Mouse (Mus musculus) embryonic facial prominence, embryonic 10.5 days (tissue): Measurements from ENCODE around the gene Fbxl5. TPM values are rescaled to one million over a fixed set of nuclear protein-coding genes. Genes with fewer than 3 reads are reported as not detected.
A peak's percentile ranks its signal among the peaks of the same experiment; 100 is the strongest.

Experiments
- DNase-seq: peaks from one replicate; pipeline ENCODE4 v3.0.0-alpha.2; 2017; ENCODE audit warnings: low spot score
- H3K27ac ChIP-seq: fragments of 300-500 bp; sonication (generic); replicated peaks from 2 replicates; pipeline ENCODE4 v1.5.1; 2016; ENCODE audit warnings: mild to moderate bottlenecking
- H3K27me3 ChIP-seq: fragments of 300-500 bp; sonication (generic); replicated peaks from 2 replicates; pipeline ENCODE4 v1.6.1; 2016; ENCODE audit warnings: low read depth, mild to moderate bottlenecking; ENCODE audit not compliant: poor library complexity, severe bottlenecking
- H3K36me3 ChIP-seq: fragments of 300-500 bp; sonication (generic); replicated peaks from 2 replicates; pipeline ENCODE4 v1.6.1; 2016; ENCODE audit warnings: mild to moderate bottlenecking, moderate library complexity
- H3K4me1 ChIP-seq: fragments of 300-500 bp; sonication (generic); 2 replicates; pipeline ENCODE4 v1.6.1; 2016
- H3K4me3 ChIP-seq: fragments of 300-500 bp; sonication (generic); 2 replicates; pipeline ENCODE4 v1.5.1; 2016; ENCODE audit warnings: mild to moderate bottlenecking, moderate library complexity
- H3K9me3 ChIP-seq: fragments of 300-500 bp; sonication (generic); 2 replicates; pipeline ENCODE4 v1.6.1; 2016; ENCODE audit warnings: mild to moderate bottlenecking
- WGBS: fragments of 180-500 bp; shearing (Covaris S2); methylation state at CpG from one replicate; pipeline ENCODE4 v1.1.7; 2016; 5-methylcytosine and 5-hydroxymethylcytosine counted together
- polyA plus RNA-seq: library from polyadenylated mRNA; unstranded; fragments of >200 nt; fragmentation: Nextera tagmentation; extraction: Ambion mirVana; gene quantifications from 2 replicates; pipeline ENCODE4 v1.2.1, GENCODE M21; 2016

The Fbxl5 gene
- polyA plus RNA-seq, 1 experiment from 2014 or later: 52.3 TPM

- H3K27ac ChIP-seq: no peak overlapping the region
- H3K9me3 ChIP-seq: 0 out of 2 replicates have a peak, but pooled peaks cover 4% of the 10 kb centered on the region
- H3K4me1 ChIP-seq: peaks cover 12% of the 10 kb centered on the region
- no peaks in the 10 kb centered on the region for H3K27me3 ChIP-seq
- DNase-seq: no peak
- no peaks in the 10 kb centered on the region for H3K36me3 ChIP-seq
- H3K4me3 ChIP-seq: no peak overlapping the region
Observed at GRCm38 (mm10) chr5:43847555-43847954, 26.1 kb upstream of the Fbxl5 start.

- DNase-seq: no peak
- Histone ChIP-seq H3K4me1 (peaks cover 12% of the 10 kb centered on the region), H3K4me3 (no peak overlapping the region), H3K27me3 (no peaks in the 10 kb centered on the region), H3K27ac (no peak overlapping the region), H3K36me3 (no peaks in the 10 kb centered on the region), H3K9me3 (0 out of 2 replicates have a peak, but pooled peaks cover 4% of the 10 kb centered on the region)
- WGBS: 22% methylated on average over 2 of the region's 2 CpGs
Observed at GRCm38 (mm10) chr5:43846227-43846626, 24.8 kb upstream of the Fbxl5 start.

GRCm38 (mm10) chr5:43845646-43846045 is 24.2 kb upstream of the Fbxl5 start:
- WGBS: 66% methylated on average over 1 of the region's 1 CpGs
- no peak overlapping the region for H3K4me3 ChIP-seq

GRCm38 (mm10) chr5:43845083-43845482 is 23.6 kb upstream of the Fbxl5 start:
- no peaks in the 10 kb centered on the region for H3K36me3 ChIP-seq
- WGBS: 82% methylated on average over 5 of the region's 5 CpGs
- DNase-seq: no peak
- peaks cover 12% of the 10 kb centered on the region for H3K4me1 ChIP-seq
- H3K27ac ChIP-seq: no peak overlapping the region
- H3K9me3 ChIP-seq: 0 out of 2 replicates have a peak, but pooled peaks cover 4% of the 10 kb centered on the region
- no peak overlapping the region for H3K4me3 ChIP-seq
- H3K27me3 ChIP-seq: no peaks in the 10 kb centered on the region

More at GRCm38 (mm10) chr5:43845646-43846045, 24.2 kb upstream of the Fbxl5 start:
- no peaks in the 10 kb centered on the region for H3K36me3 ChIP-seq
- H3K27ac ChIP-seq: no peak overlapping the region
- no peaks in the 10 kb centered on the region for H3K27me3 ChIP-seq
- no peak for DNase-seq
- peaks cover 12% of the 10 kb centered on the region for H3K4me1 ChIP-seq
- 0 out of 2 replicates have a peak, but pooled peaks cover 4% of the 10 kb centered on the region for H3K9me3 ChIP-seq

- no peak overlapping the region for H3K4me3 ChIP-seq
- no peak for DNase-seq
- H3K36me3 ChIP-seq: no peaks in the 10 kb centered on the region
- H3K27me3 ChIP-seq: no peaks in the 10 kb centered on the region
- 0 out of 2 replicates have a peak, but pooled peaks cover 4% of the 10 kb centered on the region for H3K9me3 ChIP-seq
- H3K27ac ChIP-seq: no peak overlapping the region
- WGBS: 77% methylated on average over 3 of the region's 3 CpGs
- peaks cover 12% of the 10 kb centered on the region for H3K4me1 ChIP-seq
Observed at GRCm38 (mm10) chr5:43842576-43843155, 21.2 kb upstream of the Fbxl5 start.

GRCm38 (mm10) chr5:43842011-43842285 is 20.5 kb upstream of the Fbxl5 start:
- H3K27ac ChIP-seq: no peak overlapping the region
- no peaks in the 10 kb centered on the region for H3K36me3 ChIP-seq
- peaks cover 12% of the 10 kb centered on the region for H3K4me1 ChIP-seq
- 84% methylated on average over 5 of the region's 5 CpGs for WGBS
- H3K9me3 ChIP-seq: 0 out of 2 replicates have a peak, but pooled peaks cover 4% of the 10 kb centered on the region
- no peak for DNase-seq
- H3K4me3 ChIP-seq: no peak overlapping the region
- no peaks in the 10 kb centered on the region for H3K27me3 ChIP-seq

- WGBS: 52% methylated on average over 11 of the region's 11 CpGs
- Histone ChIP-seq H3K27ac (no peak overlapping the region), H3K27me3 (no peaks in the 10 kb centered on the region), H3K4me1 (peaks cover 8% of the 10 kb centered on the region), H3K9me3 (0 out of 2 replicates have a peak, but pooled peaks cover 4% of the 10 kb centered on the region), H3K4me3 (no peak overlapping the region), H3K36me3 (no peaks in the 10 kb centered on the region)
- DNase-seq: peak; percentile 50
Observed at GRCm38 (mm10) chr5:43841144-43842010, 19.9 kb upstream of the Fbxl5 start.

GRCm38 (mm10) chr5:43837372-43837771 is 15.9 kb upstream of the Fbxl5 start:
- Histone ChIP-seq H3K4me3 (no peak overlapping the region), H3K27me3 (no peaks in the 10 kb centered on the region), H3K4me1 (no peaks in the 10 kb centered on the region), H3K9me3 (no peaks in the 10 kb centered on the region), H3K27ac (no peak overlapping the region), H3K36me3 (no peaks in the 10 kb centered on the region)
- 47% methylated on average over 5 of the region's 5 CpGs for WGBS
- DNase-seq: peak; percentile 41

GRCm38 (mm10) chr5:43836590-43836989 is 15.2 kb upstream of the Fbxl5 start:
- 94% methylated on average over 7 of the region's 7 CpGs for WGBS
- no peak for DNase-seq
- Histone ChIP-seq H3K27me3 (no peaks in the 10 kb centered on the region), H3K9me3 (no peaks in the 10 kb centered on the region), H3K4me1 (no peaks in the 10 kb centered on the region), H3K36me3 (no peaks in the 10 kb centered on the region), H3K4me3 (no peak overlapping the region), H3K27ac (no peak overlapping the region)

- no peaks in the 10 kb centered on the region for H3K36me3 ChIP-seq
- no peaks in the 10 kb centered on the region for H3K27me3 ChIP-seq
- no peak overlapping the region for H3K27ac ChIP-seq
- 83% methylated on average over 9 of the region's 9 CpGs for WGBS
- no peak for DNase-seq
- H3K4me3 ChIP-seq: no peak overlapping the region
- H3K9me3 ChIP-seq: no peaks in the 10 kb centered on the region
- no peaks in the 10 kb centered on the region for H3K4me1 ChIP-seq
Observed at GRCm38 (mm10) chr5:43827366-43827765, 5.9 kb upstream of the Fbxl5 start.

GRCm38 (mm10) chr5:43826883-43827282 is 5.4 kb upstream of the Fbxl5 start:
- H3K27me3 ChIP-seq: no peaks in the 10 kb centered on the region
- H3K4me1 ChIP-seq: no peaks in the 10 kb centered on the region
- no peak overlapping the region for H3K27ac ChIP-seq
- no peak for DNase-seq
- H3K9me3 ChIP-seq: no peaks in the 10 kb centered on the region
- WGBS: 84% methylated on average over 2 of the region's 2 CpGs
- no peak overlapping the region for H3K4me3 ChIP-seq
- no peaks in the 10 kb centered on the region for H3K36me3 ChIP-seq

- Histone ChIP-seq H3K4me1 (no peaks in the 10 kb centered on the region), H3K9me3 (no peaks in the 10 kb centered on the region), H3K27ac (no peak overlapping the region), H3K36me3 (no peaks in the 10 kb centered on the region), H3K4me3 (no peak overlapping the region), H3K27me3 (no peaks in the 10 kb centered on the region)
- WGBS: 88% methylated on average over 3 of the region's 3 CpGs
- no peak for DNase-seq
Observed at GRCm38 (mm10) chr5:43824580-43824979, 3.1 kb upstream of the Fbxl5 start.

GRCm38 (mm10) chr5:43822824-43823223 is 1.4 kb upstream of the Fbxl5 start:
- Histone ChIP-seq H3K9me3 (no peaks in the 10 kb centered on the region), H3K4me3 (no peak overlapping the region), H3K27ac (no peak overlapping the region), H3K4me1 (peaks cover 8% of the 10 kb centered on the region), H3K36me3 (no peaks in the 10 kb centered on the region), H3K27me3 (no peaks in the 10 kb centered on the region)
- WGBS: 80% methylated on average over 3 of the region's 3 CpGs
- no peak for DNase-seq
